Mouse (Mus musculus): ENCODE data around the gene Tmem210.

The Tmem210 gene

DNA sequence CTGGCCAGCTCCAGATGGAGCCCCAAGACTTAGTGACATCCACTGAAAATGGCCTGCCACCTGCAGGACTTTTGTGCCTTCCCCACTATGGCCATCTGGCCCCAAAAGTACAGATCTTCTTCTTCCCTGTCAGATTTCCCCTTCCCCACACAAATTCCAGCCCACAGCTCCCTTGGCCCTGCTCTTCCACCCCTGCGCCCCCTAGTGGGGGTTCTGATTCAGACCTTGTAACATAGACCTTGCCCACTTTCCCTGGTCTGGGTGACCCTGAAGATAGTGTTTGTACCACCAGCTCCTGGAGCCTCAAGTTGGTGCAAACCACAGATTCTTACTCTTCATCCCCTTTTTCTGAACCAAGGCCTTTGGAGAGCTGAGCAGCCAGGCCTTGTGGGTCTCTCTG lies 4.9 kb downstream of the Tmem210 start:
- DNase-seq (ENCODE audit: extremely low read depth, insufficient read length, low spot score) = no peak

DNA sequence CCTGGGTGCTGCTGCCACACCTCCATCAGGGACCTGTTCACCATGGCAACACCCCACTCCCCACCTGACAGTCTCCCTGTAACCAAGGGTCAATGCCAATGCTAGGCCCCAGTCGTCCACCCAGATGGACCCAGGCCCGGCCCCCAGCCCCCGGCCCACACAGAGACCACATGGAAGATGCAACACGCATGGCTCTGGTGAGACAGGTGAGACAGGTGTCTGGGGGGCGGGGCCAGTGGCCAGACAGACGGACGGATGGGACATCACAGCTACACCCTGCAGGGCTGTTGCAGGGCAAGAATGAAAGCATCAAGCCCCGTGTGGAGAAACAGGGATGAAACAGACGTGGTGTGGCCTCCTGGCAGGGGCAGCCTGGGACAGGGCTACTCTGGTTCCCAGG lies 5.8 kb downstream of the Tmem210 start:
- no peak for DNase-seq (ENCODE audit: extremely low read depth, insufficient read length, low spot score)

DNA sequence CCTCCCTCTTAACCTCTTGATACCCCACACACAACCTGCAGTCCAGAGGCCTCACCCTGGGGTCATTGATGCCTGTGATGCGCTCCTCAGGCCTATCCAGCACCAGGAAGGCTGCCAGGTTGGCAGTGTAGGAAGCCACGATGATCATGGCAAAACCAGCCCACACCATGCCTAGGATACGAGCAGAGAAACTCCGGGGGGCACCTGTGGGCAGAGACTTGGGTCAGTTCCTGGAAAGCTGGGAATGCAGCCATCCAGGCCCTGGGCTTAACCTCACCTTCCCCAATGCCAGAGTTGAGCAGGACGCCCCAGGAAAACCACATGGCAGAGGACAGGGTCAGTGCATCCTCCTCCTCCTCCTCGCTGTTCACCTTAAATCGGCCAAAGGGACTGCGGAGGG lies 9.1 kb downstream of the Tmem210 start:
- DNase-seq (ENCODE audit: extremely low read depth, insufficient read length, low spot score) = no peak

DNA sequence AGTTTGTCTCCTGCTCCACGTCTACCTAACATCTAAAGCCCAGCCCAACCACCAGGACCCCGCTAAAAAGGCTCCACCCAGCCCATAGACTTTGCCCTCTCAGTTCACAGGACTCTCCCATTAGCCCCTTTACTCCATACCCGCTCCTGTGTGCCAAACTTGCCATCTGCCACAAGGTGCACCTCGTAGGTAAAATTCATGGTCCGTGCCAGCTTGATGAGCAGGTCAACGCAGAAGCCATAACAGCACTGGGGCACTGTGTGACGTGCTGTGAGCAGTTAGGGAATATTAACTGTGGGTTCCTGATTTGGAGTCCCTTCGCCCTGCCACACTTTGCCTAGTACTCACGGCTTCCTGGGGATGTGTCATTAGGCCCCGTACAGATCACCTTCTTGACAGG lies 10.1 kb downstream of the Tmem210 start:
- DNase-seq (ENCODE audit: extremely low read depth, insufficient read length, low spot score) = no peak

DNA sequence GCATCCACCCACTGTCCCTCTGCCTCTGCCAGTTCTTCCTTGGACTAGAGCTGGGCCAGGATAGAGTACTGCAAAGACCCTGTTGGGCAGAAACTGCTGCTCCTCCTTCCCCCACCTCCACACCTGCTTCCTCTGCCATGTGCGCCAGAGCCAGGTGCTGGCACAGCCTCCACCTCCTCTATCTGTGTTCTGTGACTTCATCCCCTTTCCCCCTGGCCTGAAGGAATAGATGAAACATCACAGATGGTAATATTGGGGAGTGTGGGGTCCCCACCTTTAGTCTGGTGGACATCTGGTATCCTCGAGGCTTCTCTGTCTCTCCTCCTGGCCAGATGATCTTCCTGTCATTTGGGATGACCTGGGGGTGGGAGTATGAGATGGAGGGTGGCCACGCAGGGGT lies 15.5 kb downstream of the Tmem210 start:
- DNase-seq (ENCODE audit: extremely low read depth, insufficient read length, low spot score) = no peak

DNA sequence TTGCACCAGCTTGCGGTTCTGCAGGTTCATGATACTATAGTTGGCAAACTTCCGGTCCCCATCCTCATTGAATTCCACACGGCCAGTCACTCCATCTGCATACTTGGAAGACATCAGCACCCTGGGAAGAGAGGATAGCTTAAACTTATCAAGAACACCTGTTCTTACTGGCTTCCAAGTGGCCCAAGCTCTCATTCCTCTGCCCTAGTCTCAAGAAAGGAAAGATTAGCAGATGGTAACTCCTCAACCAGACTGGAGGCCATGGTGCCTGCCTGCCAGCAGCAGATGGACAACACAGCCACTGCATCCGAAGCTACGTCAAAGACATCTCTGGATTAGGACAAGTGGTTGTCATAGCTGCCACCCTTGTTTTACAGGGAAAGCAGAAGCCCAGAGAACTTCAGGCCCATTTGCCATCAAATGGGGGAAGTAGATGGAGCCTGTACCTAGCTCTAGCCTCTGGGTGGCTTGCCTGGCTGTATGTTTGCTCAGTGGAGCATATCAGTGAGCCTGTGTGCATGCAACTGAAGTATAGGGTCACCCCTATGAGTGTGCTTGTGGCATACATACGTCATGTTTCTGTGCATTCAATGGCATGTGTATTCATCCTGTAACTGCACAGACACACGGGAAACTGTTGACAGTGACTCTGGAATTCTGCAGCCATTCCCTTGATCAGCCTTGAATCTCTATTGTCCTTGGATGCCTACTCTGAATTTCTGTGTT lies 16.1 kb downstream of the Tmem210 start:
- no peak for DNase-seq (ENCODE audit: extremely low read depth, insufficient read length, low spot score)

DNA sequence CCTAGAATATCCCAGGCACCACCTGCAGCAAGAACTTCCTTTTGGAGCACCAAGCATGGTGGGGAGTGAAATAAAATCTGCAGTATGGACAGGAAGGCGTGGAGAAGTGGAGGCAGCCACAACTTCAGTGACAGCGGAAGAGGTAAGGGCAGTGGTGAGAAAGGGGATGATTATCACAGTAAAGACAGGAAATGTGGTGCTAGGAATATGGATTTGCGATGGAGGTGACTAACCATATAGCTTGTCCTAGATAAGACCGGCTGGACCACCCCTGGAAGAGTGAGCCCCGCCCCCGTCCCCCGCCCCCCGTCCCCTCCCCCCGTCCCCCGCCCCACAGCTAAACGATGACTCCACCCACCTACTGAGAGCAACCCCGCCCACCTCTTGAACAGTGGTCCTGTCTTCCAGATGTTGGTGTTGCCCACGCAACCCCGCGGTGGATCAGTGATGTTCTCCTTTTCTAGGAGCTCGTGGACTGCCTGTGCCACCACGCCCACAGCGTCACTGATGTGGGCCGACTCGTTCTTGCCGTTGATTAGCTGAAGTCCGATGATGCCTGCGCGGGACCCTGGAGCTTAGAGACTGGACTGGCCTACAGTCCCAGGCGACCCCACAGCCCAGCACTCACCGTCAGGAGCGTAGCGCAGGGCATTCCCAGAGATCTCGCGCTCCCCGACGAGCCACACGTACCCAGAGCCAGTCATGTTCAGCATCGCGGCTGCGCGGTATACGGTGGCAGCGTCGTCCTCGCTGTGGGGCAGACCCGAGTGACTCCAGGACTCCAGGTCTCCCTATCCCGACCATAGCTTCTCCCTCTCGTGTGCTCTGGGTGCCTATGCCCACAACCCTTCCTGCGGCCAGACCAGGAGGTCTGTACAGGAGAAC lies 17.0 kb downstream of the Tmem210 start:
- no peak for DNase-seq (ENCODE audit: extremely low read depth, insufficient read length, low spot score)

DNA sequence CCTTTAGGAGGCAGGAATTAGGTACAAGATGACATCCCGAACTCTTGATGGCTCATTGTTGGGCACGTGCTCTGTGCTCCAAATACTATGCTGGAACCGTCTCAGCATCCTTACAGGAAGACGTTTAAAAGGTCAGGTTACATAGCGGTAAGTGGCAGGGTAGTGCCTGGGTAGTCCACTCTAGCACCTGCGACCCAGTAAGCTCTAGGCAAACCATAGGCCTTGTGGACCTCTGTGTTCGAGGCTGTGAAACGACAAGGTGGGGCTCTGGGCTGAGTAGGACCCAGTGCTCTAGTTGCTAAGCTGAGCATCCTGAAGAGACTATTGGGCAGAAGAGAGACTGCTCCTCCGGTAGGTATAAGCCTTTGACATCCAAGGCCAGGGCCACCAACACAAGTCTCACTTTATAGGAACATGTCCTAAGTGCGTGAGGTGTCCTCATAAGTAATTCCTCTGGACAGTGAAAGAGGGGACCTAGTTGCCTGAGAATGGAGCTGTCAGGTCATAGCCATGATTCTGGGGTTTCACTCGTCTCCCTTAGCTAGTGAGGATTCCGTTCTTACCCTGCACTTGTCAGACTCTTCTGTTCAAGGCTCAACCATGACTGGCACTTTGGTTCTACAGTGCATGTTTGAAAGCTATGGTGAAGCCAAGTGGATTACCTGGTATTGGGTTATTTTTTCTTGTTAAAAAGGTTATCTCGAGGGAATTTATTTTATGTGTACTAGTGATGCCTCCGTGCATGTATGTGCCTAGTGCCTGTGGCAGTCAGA lies 17.8 kb downstream of the Tmem210 start:
- no peak for DNase-seq (ENCODE audit: extremely low read depth, insufficient read length, low spot score)

DNA sequence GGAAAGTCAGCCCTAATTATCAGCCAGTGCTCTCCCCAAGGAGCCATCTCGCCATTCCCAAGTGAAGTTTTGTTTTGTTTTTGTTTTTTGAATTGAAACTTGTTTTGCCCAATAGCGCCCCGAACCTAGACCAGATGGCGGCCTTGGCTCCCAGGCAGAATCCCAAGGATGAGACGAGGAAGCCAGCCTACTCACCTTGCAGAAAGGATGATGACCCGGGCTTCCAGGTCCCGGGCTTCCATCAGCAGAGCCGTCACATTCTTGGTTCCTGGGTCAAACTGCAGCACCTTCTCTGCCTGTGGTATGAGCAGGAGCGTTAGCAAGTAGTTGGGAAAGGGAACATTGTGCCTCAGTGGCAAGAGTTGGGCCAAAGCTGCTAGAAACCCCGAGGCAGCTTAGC lies 22.2 kb downstream of the Tmem210 start:
- no peak for DNase-seq (ENCODE audit: extremely low read depth, insufficient read length, low spot score)

DNA sequence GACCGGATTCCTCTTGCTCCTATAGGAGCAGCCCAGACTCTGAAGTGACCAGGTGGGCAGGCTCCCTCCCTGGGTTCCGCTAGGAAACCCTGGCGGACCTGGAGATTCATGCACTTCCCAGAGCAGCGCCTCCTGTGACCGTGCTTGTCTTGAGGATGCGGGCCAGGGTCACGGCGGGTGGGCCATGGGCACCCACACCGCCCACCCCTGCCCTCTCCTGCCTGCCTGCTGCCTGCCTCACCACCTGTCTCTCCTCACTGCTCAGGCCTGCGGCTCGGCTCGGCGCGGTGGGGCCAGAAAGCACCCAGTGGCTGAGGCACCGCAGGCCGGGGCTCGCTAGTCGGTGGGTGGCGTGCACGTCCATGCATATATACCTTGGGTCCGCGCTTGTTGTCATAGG lies 23.0 kb downstream of the Tmem210 start:
- DNase-seq (ENCODE audit: extremely low read depth, insufficient read length, low spot score) = no peak

DNA sequence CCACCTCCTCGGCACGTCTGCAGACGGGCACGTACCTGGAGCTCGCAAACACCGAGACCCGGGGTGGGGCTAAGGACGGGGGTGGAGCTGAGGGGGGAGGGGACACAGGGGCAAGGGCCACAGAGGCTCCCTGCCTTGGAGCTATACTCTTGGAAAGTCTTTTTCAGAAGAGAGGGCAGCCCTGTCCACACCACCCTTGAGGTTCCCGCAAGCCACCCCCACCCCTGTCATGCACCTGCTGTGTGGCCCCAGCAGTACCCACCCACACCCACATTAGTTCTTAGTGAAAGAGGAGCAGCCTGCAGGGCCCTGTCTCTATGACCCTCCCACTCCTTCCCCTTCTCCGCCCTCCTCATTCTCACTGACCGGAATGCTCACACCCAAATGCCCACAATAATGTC lies 23.5 kb downstream of the Tmem210 start:
- DNase-seq (ENCODE audit: extremely low read depth, insufficient read length, low spot score) = no peak

DNA sequence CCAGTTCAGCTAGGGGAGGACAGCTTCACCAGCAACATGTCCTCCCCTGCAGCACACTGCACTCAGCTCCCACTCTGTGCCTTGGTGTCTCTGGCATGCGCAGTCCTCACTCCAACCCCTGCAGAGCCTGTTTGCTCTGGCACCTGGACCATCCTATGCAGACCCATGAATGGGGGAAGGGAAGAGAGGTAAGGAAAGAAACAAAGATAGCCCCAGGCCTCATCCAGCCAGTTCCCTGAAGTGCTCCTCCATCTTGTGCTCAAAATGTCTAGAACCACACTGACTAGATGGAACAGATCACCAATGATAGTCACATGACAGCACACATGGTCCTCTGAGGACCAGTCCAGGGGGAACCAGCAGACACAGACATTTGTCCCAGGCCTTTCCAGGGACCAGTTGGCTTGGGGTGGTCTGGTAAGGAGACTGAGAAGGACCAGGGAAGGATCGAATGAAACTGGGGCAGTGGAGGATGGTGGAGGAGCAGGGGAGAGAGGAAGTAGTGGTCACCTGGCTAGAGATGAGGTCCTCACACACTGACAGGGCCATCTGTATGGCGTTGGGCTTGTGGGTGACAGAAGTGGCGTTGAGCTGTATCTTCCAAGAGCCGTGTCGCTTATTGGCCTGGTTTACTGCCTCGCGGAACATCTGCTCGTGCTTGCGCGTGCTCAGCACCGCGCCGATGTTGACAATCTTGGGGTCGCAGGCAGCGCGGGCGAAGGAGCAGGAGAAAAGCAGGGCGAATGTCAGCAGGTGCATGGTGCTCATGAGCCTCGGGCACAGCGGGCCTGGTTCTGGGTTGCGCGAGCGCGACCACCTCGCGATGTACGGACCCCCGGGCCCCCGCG lies 30.4 kb downstream of the Tmem210 start:
- DNase-seq (ENCODE audit: extremely low read depth, insufficient read length, low spot score) = no peak

DNA sequence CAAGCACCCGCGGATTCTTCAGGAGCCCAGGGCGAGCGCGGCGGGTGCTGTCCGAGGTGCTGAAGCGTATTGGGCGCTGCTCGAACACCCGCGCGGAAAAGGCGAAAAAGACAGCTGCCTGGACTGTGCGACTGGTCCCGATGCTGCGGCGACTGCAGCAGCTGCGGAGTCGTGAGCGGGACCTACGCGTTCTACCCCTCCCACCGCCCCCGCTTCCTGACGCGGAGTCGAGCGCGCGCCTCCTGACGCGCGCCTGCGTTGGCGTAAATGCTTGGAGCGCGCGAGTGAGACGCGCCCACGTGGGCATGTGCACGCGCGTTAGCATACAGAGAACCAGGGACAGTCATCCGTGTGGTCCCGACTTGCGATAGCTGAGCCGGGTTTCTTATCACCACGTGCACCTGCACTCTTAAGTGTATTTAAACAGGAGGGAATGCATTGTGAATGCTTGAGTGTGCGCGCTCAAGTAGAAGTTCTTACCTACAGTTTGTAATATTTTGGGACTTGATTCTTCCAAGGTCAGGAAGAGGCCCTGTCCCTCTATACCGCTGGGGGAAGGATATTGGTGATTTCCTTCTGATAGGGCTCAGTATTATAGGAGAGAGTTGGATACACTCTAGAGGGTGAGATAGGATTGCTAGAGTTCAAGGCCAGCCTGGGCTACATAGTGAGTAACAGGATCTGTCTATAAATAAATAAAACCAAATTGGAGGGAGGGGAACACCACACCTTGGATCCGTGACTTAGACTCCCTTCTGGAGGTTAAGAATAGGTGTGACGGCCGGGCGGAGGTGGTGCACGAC lies 31.2 kb downstream of the Tmem210 start, which contains the start of gene Grin1:
Grin1 (minus strand) TSS at position 217 of the 803 bp plus-strand sequence.
- no peak for DNase-seq (ENCODE audit: extremely low read depth, insufficient read length, low spot score)

DNA sequence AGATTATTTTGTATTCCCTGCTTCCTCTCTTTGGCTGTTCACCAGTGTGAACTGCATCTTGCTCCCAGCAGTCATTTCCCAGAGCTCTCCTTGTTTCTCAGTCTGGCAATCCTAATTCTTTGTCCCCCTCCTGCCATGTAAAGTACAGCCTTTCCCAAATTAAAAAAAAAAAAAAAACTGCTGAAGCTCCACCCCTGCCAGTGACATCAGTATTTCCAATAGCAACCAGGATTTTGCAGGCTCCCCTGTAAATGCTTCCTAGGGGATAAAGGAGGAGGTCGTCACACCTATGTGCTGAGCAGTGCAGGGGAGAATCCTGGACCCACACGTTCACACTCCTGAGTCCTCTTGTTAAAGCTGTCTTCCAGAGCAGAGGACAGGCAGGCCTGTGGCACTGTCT lies 32.1 kb downstream of the Tmem210 start:
- no peak for DNase-seq (ENCODE audit: extremely low read depth, insufficient read length, low spot score)

DNA sequence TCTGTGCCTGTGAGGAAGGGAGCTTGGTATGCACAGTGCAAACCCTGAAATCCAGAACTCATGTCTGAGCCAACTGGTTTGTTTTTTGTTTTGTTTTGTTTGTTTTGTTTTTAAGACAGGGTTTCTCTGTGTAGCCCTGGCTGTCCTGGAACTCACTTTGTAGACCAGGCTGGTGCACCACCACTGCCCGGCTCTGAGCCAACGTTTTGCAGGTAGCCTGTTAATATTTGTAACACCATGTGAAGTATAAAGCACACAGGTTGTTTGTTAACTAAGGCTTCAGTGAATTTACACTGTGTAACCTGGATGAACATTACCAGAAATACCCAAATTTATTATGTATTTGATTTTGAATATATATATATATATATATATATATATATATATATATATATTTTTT lies 38.1 kb downstream of the Tmem210 start:
- DNase-seq (ENCODE audit: extremely low read depth, insufficient read length, low spot score) = no peak

DNA sequence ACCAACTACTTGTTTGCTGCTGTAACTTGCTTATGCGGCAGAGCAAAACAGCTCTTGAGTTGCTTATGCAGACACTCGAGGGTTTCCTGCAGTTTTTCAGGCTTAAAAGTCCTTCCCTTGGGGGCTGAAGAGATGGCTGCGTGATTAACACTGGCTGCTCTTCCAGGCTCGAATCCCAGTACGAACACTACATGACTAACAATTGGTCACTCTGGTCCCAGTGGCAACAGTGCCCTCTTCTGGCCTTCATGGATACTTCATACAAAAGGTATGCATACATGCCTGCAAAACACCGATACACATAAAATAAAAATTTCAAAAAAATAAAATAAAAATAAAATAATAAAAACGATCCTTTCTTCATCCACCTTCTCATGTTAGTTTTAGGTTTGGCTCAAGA lies 40.5 kb downstream of the Tmem210 start:
- DNase-seq (ENCODE audit: extremely low read depth, insufficient read length, low spot score) = no peak

DNA sequence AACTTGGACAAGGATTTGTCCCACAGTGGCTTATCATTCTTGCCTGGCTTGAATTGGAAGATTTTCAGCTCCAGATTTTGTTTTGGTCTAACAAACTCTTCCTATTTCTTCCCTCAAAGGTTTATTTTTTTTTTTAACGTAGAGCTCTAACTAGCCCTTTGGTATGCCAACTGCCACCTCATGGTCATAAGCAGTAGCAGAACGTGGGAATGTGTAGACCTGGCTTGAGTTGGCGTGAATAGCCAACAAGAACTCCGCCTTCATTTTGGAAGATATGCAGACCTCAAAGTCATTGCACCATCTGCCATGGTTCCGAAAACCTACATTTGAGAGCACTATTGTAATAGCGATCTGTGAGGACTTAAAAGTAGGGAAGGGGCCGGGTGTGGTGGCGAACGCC lies 43.5 kb downstream of the Tmem210 start:
- DNase-seq (ENCODE audit: extremely low read depth, insufficient read length, low spot score) = no peak

DNA sequence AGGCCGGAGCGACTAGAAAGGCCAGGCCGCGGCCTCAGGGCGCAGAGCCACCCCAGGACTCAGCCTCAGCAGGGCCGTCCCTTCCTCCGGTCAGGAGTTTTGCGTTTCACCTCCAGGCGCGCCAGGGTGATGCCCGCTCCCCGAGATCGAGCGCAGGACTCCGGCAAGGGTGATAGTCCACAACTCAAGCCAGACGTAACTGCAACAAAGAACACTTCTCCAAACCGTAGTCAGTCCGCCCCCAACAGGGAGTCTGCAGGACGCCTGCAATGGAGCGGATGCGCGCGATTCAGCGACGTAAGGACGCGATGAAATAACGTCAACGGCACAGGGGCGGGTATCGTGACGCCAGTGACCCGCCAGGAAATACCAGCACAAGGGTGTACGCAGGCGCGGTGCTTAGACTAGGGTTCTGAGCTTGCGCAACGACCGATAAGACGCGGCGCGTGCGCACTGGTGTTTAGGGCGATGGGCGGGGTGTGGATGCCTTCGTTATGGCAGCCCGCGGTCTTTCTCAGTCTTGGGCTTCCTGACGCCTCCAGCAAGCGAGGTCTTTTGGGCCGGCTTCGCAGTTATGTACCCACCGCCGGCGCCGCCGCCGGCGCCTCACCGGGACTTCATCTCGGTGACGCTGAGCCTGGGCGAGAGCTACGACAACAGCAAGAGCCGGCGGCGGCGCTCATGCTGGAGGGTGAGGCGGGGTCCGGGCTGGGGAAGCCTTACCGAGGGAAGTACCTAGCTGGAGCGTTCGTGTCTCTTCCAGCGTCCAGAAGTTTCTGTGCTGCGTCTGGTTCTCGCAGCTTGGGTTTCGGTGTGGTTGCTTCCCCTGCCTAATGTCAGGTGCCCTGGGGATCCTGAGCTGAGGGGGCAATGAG lies 44.6 kb downstream of the Tmem210 start, which contains the start of gene Man1b1:
Man1b1 (plus strand) TSS at position 53 of the 875 bp plus-strand sequence.
- DNase-seq (ENCODE audit: extremely low read depth, insufficient read length, low spot score) = peak; percentile 96

DNA sequence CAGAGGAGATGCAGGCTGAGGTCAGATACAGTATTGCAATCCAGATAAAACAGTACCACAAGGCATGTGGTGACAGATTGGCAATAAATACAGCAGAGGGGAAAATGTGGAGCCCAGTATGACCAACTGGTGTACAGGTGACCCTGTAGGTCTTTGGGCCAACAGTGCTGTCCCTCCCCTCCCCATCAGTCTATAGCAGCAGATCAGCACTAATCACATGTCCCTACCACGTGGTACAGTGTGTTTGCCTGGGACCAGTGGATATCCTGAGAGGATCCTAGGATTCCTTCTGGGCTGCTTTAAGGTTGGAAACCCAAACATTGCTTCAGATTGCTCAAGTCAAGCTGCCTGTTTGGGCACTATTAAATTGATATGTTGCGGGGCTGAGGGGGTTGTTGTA lies 45.6 kb downstream of the Tmem210 start:
- no peak for DNase-seq (ENCODE audit: extremely low read depth, insufficient read length, low spot score)

All from 3134 (cell line).